Mouse (Mus musculus): ENCODE data around the gene Aamp. TPM values are rescaled to one million over a fixed set of nuclear protein-coding genes. Genes with fewer than 3 reads are reported as not detected.

The Aamp gene
- total and polyA plus RNA-seq, 3 experiments = 89.3 to 116 (median 100) TPM

GRCm38 (mm10) chr1:74268750-74269149, 15.8 kb downstream of the Aamp start:
- WGBS = 86% methylated on average over 8 of the region's 8 CpGs
- Histone ChIP-seq H3K36me3 (ENCODE audit: control insufficient read depth, insufficient read depth, low read length) (peaks cover 2% of the 10 kb centered on the region; the same call in 1 of the 2 replicates), H3K4me1 (ENCODE audit: control insufficient read depth, insufficient read depth, low read length) (no peaks in the 10 kb centered on the region), H3K4me3 (no peak overlapping the region), H3K27ac (no peak overlapping the region), H3K79me2 (replicated peaks; ENCODE audit: control insufficient read depth, insufficient read depth, low read length) (no peaks in the 10 kb centered on the region), H3K27me3 (ENCODE audit: control insufficient read depth, insufficient read depth, low read length) (no peaks in the 10 kb centered on the region), H3K9ac (ENCODE audit: low read depth, low read length) (no peak overlapping the region)
- no peak for DNase-seq
- intact Hi-C loops (cut with DNase I) = no loop called here
- TF ChIP-seq POLR2A (IDR thresholded peaks at IDR 0.05; ENCODE audit: insufficient read depth, low read depth, low read length) (no peak), EP300 (IDR thresholded peaks at IDR 0.05; ENCODE audit: insufficient read depth, low read depth, low read length) (no peak), CTCF (IDR thresholded peaks at IDR 0.05) (0 out of 2 replicates have a peak, but pooled peaks have one; percentile 8)

DNA sequence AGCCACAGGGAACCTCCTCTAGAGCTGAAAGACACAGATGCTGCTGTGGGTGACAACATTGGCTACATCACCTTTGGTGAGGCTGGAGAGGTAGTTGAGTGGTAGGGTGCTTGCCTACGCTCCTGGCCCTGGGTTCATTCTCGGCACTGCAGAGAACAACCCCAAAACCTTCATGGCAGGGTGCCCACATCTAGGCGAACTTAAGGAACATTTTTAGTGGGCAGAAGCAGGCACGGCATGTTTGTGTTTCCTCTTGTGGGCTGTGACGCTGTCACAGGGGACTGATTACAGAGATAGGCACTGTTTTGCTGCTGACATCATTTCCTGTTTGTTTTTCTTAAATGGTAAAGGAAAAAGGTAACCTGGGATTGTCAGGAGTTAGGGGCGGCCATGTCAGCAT, 22.0 kb downstream of the Aamp start:
- no peak for DNase-seq
- no peak for TF ChIP-seq EP300 (IDR thresholded peaks at IDR 0.05; ENCODE audit: insufficient read depth, low read depth, low read length)
- no peak for TF ChIP-seq CTCF (IDR thresholded peaks at IDR 0.05)
- no peak for TF ChIP-seq POLR2A (IDR thresholded peaks at IDR 0.05; ENCODE audit: insufficient read depth, low read depth, low read length)
- Histone ChIP-seq H3K27me3 (ENCODE audit: control insufficient read depth, insufficient read depth, low read length) (no peaks in the 10 kb centered on the region), H3K4me3 (no peak overlapping the region), H3K27ac (no peak overlapping the region; the same call in 1 of the 2 replicates), H3K36me3 (ENCODE audit: control insufficient read depth, insufficient read depth, low read length) (no peaks in the 10 kb centered on the region), H3K79me2 (replicated peaks; ENCODE audit: control insufficient read depth, insufficient read depth, low read length) (no peaks in the 10 kb centered on the region), H3K9ac (ENCODE audit: low read depth, low read length) (no peak overlapping the region), H3K4me1 (ENCODE audit: control insufficient read depth, insufficient read depth, low read length) (0 out of 2 replicates have a peak, but pooled peaks cover 4% of the 10 kb centered on the region)
- intact Hi-C loops (cut with DNase I) = no loop called here
- WGBS = 49% methylated on average over 6 of the region's 6 CpGs

- Histone ChIP-seq H3K79me2 (replicated peaks; ENCODE audit: control insufficient read depth, insufficient read depth, low read length) (peaks cover 3% of the 10 kb centered on the region; the same call in 1 of the 2 replicates), H3K4me1 (ENCODE audit: control insufficient read depth, insufficient read depth, low read length) (peaks cover 4% of the 10 kb centered on the region), H3K27me3 (ENCODE audit: control insufficient read depth, insufficient read depth, low read length) (no peaks in the 10 kb centered on the region), H3K36me3 (ENCODE audit: control insufficient read depth, insufficient read depth, low read length) (peaks cover 15% of the 10 kb centered on the region), H3K27ac (no peak overlapping the region), H3K4me3 (no peak overlapping the region), H3K9ac (ENCODE audit: low read depth, low read length) (no peak overlapping the region)
- 54% methylated on average over 4 of the region's 4 CpGs for WGBS
- DNase-seq = no peak
- intact Hi-C loops (cut with DNase I) = no loop called here
- TF ChIP-seq POLR2A (IDR thresholded peaks at IDR 0.05; ENCODE audit: insufficient read depth, low read depth, low read length) = no peak
- TF ChIP-seq CTCF (IDR thresholded peaks at IDR 0.05) = peak; percentile 31
Measured at GRCm38 (mm10) chr1:74256782-74257181, 27.8 kb downstream of the Aamp start.

GRCm38 (mm10) chr1:74255704-74256345, 28.7 kb downstream of the Aamp start:
- intact Hi-C loops (cut with DNase I) = no loop called here
- H3K27me3 ChIP-seq (ENCODE audit: control insufficient read depth, insufficient read depth, low read length) = no peaks in the 10 kb centered on the region
- no peak overlapping the region for H3K4me3 ChIP-seq
- TF ChIP-seq CTCF (IDR thresholded peaks at IDR 0.05) (no peak), POLR2A (IDR thresholded peaks at IDR 0.05; ENCODE audit: insufficient read depth, low read depth, low read length) (no peak), EP300 (IDR thresholded peaks at IDR 0.05; ENCODE audit: insufficient read depth, low read depth, low read length) (no peak)
- no peak for DNase-seq
- H3K79me2 ChIP-seq (replicated peaks; ENCODE audit: control insufficient read depth, insufficient read depth, low read length) = peaks cover 3% of the 10 kb centered on the region; the same call in 1 of the 2 replicates
- WGBS = 93% methylated on average over 8 of the region's 8 CpGs
- H3K4me1 ChIP-seq (ENCODE audit: control insufficient read depth, insufficient read depth, low read length) = peaks cover 4% of the 10 kb centered on the region
- no peak overlapping the region for H3K9ac ChIP-seq (ENCODE audit: low read depth, low read length)
- H3K27ac ChIP-seq = no peak overlapping the region
- peaks cover 23% of the 10 kb centered on the region for H3K36me3 ChIP-seq (ENCODE audit: control insufficient read depth, insufficient read depth, low read length)

GRCm38 (mm10) chr1:74250096-74250495, 34.4 kb downstream of the Aamp start:
- no peak for DNase-seq
- Histone ChIP-seq H3K79me2 (replicated peaks; ENCODE audit: control insufficient read depth, insufficient read depth, low read length) (peaks cover 5% of the 10 kb centered on the region), H3K27ac (peak overlapping the region; percentile 21; the same call in 1 of the 2 replicates), H3K27me3 (ENCODE audit: control insufficient read depth, insufficient read depth, low read length) (no peaks in the 10 kb centered on the region), H3K4me3 (no peak overlapping the region), H3K36me3 (ENCODE audit: control insufficient read depth, insufficient read depth, low read length) (peaks cover 60% of the 10 kb centered on the region), H3K4me1 (ENCODE audit: control insufficient read depth, insufficient read depth, low read length) (peaks cover 21% of the 10 kb centered on the region), H3K9ac (ENCODE audit: low read depth, low read length) (no peak overlapping the region)
- TF ChIP-seq POLR2A (IDR thresholded peaks at IDR 0.05; ENCODE audit: insufficient read depth, low read depth, low read length) (no peak), EP300 (IDR thresholded peaks at IDR 0.05; ENCODE audit: insufficient read depth, low read depth, low read length) (no peak), CTCF (IDR thresholded peaks at IDR 0.05) (no peak)
- intact Hi-C loops (cut with DNase I) = loop anchor here (2.0 kb wide), 1 partner anchor 13 kb away; the partner anchor contains the start of gene Arpc2
- WGBS = 79% methylated on average over 4 of the region's 4 CpGs

DNA sequence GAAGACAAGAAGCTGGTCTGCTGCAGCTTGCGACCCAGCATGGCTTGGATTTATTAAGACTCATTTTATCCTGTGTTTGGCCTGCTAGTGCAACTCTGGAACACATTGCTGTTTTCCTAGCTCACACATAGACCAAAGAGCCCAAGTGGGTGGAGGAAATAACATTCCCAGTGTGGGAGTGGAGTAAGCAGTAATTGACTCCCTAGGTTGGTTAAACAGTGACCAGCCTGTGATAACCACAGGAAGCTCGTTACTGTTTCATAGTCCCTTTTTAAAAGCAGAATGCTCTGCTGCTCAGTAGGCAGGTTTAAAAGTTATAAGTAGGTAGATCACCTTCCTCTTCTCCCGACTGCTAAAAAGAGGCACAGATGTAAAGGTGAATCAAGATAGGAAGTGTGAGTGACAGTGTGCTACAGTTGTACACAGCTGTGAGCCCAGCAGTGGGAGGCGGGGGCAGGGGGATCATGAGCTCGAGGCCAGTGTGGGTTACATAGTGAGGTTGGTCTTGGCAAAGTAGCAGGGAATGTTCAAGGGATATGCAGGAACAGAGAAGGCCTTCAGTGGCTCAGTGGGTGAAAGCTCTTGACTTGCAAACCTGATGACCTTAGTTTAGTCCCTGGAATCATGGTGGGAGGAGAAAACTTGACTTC, 35.1 kb downstream of the Aamp start:
- Histone ChIP-seq H3K4me3 (peak overlapping the region; percentile 13; the same call in 1 of the 2 replicates), H3K36me3 (ENCODE audit: control insufficient read depth, insufficient read depth, low read length) (peaks cover 61% of the 10 kb centered on the region), H3K4me1 (ENCODE audit: control insufficient read depth, insufficient read depth, low read length) (peaks cover 21% of the 10 kb centered on the region), H3K27me3 (ENCODE audit: control insufficient read depth, insufficient read depth, low read length) (no peaks in the 10 kb centered on the region), H3K79me2 (replicated peaks; ENCODE audit: control insufficient read depth, insufficient read depth, low read length) (peaks cover 6% of the 10 kb centered on the region), H3K9ac (ENCODE audit: low read depth, low read length) (no peak overlapping the region), H3K27ac (peak overlapping the region; percentile 82)
- TF ChIP-seq CTCF (IDR thresholded peaks at IDR 0.05) = no peak
- TF ChIP-seq EP300 (IDR thresholded peaks at IDR 0.05; ENCODE audit: insufficient read depth, low read depth, low read length) = no peak
- TF ChIP-seq POLR2A (IDR thresholded peaks at IDR 0.05; ENCODE audit: insufficient read depth, low read depth, low read length) = no peak
- DNase-seq = peak in 1 of 2 experiments; percentile 20
- intact Hi-C loops (cut with DNase I) = no loop called here
- 33% methylated on average over 5 of the region's 5 CpGs for WGBS
